Mouse (Mus musculus): ENCODE data around the gene Epop. TPM values are rescaled to one million over a fixed set of nuclear protein-coding genes. Genes with fewer than 3 reads are reported as not detected.
A peak's percentile ranks its signal among the peaks of the same experiment; 100 is the strongest.

The Epop gene
- total RNA-seq, 4 experiments from 2014 or later, result 0.92 to 1.7 (median 1.2) TPM

DNA sequence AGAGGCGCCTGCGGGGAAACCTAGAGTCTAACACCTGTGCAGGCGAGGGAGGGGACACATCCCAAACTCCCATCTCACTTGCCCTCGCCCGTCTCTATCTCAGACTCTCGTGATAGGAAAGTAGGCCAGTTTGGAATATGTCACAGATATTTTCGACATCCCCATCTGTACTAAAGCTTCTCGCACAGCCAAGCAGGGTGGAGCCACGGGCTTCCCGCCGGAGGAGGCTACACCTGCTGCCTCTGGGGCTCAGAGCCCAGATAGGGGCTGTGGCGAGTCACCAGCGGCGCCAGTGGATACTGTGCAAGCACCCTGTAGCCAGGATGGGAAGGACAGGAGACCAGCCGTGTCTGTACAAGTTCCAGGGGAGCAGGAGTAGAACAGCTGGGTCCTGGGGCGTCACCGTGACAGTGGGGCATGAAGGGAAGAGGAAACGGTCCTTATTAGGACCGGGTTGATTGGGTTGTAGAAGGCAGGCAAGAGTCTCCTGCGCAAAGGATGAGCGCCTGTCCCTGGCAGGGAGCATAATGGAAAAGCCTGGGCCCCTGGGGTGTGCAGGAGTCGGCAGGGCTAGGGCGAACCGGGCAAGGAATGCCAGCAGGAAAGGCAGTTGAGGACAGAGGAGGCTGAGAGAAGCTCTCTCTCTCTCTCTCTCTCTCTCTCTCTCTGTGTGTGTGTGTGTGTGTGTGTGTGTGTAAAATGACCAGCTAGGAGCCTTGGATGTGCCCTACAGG, 39.1 kb downstream of the Epop start:
- DNase-seq (ENCODE audit: low spot score), result no peak

GRCm38 (mm10) chr11:97589216-97589615, 40.3 kb downstream of the Epop start:
- no peak for DNase-seq (ENCODE audit: low spot score)

- peak; percentile 45 for DNase-seq (ENCODE audit: low spot score)
Measured at GRCm38 (mm10) chr11:97585932-97586331, 43.6 kb downstream of the Epop start.

DNA sequence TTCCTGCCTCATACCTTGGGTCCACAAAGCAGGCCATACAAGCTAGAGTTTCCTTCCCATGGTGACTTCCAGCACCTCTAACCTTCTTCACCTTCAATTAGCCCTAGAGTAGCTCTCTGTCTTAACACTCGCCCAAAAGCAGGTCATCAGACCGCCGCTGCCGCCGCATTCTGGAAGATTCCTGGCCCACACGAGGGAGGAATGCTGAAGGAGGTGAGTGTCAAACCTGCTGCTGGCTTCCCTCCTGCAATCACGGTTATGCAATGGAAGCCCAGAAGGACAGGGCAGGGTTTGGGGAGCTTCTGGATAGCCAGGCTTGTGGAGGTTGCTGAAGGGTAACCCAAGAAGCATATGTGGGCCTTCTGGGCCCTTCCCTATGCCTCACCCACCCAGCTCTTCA, 45.0 kb downstream of the Epop start:
- no peak for DNase-seq (ENCODE audit: low spot score)

GRCm38 (mm10) chr11:97579088-97579857, 50.2 kb downstream of the Epop start:
- DNase-seq (ENCODE audit: low spot score), result no peak

GRCm38 (mm10) chr11:97578286-97578685, 51.2 kb downstream of the Epop start:
- no peak for DNase-seq (ENCODE audit: low spot score)

Small RNA genes lying within 50 kb of the gene (microRNA-seq; reads per million reads assigned to microRNA genes)
- gene Gm24158, result not detected
- gene Mir6927, result not detected

Other genes with a start within 250 kb of the Epop start
- gene Arhgap23, start 214.2 kb downstream of the Epop start, total RNA-seq (2022), result 10 to 100 TPM; 13.3 to 14.9 (median 14.0) TPM
- gene 4933428G20Rik, start 129.4 kb downstream of the Epop start, total RNA-seq (2022), result not detected
- gene Srcin1, start 53.5 kb downstream of the Epop start, total RNA-seq (2022), result under 1 TPM; 0.06 to 0.75 (median 0.18) TPM
- 10 to 100 TPM; 68.8 to 84.0 (median 69.8) TPM for gene Mllt6, start 33.7 kb upstream of the Epop start, total RNA-seq (2022)
- gene Cisd3, start 56.1 kb upstream of the Epop start, total RNA-seq (2022), result 100 to 1,000 TPM; 133 to 158 (median 141) TPM
- 1 to 10 TPM; 4.6 to 6.3 (median 5.3) TPM for gene Pcgf2, start 70.8 kb upstream of the Epop start, total RNA-seq (2022)
- 100 to 1,000 TPM; 145 to 154 (median 150) TPM for gene Psmb3, start 73.7 kb upstream of the Epop start, total RNA-seq (2022)
- gene Pip4k2b, start 115.0 kb upstream of the Epop start, total RNA-seq (2022), result 10 to 100 TPM; 21.9 to 26.6 (median 25.6) TPM
- gene Cwc25, start 136.9 kb upstream of the Epop start, total RNA-seq (2022), result 1 to 10 TPM; 6.1 to 7.1 (median 6.3) TPM
- not detected for gene 1700001P01Rik, start 146.2 kb upstream of the Epop start, total RNA-seq (2022)
- gene Rpl23, start 152.7 kb upstream of the Epop start, total RNA-seq (2022), result 100 to 1,000 TPM; 425 to 610 (median 521) TPM
- gene Lasp1, start 169.3 kb upstream of the Epop start, total RNA-seq (2022), result 10 to 100 TPM; 20.1 to 32.0 (median 25.8) TPM
- 1 to 10 TPM in 1 of 4 experiments, under 1 TPM in 3; 0.22 to 1.7 (median 0.51) TPM for gene B230217C12Rik, start 211.1 kb upstream of the Epop start, total RNA-seq (2022)

Measured in heart, adult 8-10 months (tissue).